Mouse (Mus musculus): ENCODE measurements around the gene Dbn1. TPM values are rescaled to one million over a fixed set of nuclear protein-coding genes. Genes with fewer than 3 reads are reported as not detected.
A peak's percentile ranks its signal among the peaks of the same experiment; 100 is the strongest.

Gene Dbn1
- 162 and 172 TPM in 2 replicates for polyA plus RNA-seq (2015; fragmentation: Nextera tagmentation; extraction: Ambion mirVana)

GRCm38 (mm10) chr13:55487578-55488498 is at the start of gene Dbn1:
Gene Dbn1 (minus strand): TSS chr13:55488111.
- peak within 1 kb of the TSS; percentile 91 for H3K27ac ChIP-seq
- peak within 1 kb of the TSS; percentile 80 for H3K4me2 ChIP-seq
- peak within 1 kb of the TSS; percentile 93 for H3K4me3 ChIP-seq
- H3K9me3 ChIP-seq = no peaks in the 10 kb centered on the region
- H3K4me1 ChIP-seq = peaks cover 50% of the 10 kb centered on the region
- under 1% methylated on average over 70 of the region's 83 CpGs for WGBS
- ATAC-seq (ENCODE audit: insufficient number of reproducible peaks, low FRiP score, low TSS enrichment, low read depth) = peak; percentile 81
- peak within 1 kb of the TSS; percentile 96 for H3K9ac ChIP-seq
- no peaks in the 10 kb centered on the region for H3K36me3 ChIP-seq
- H3K27me3 ChIP-seq = no peaks in the 10 kb centered on the region

GRCm38 (mm10) chr13:55536194-55537175 is 48.6 kb upstream of the Dbn1 start, which contains the start of gene Ddx41:
Gene Ddx41 (minus strand): TSS chr13:55536658.
- peaks cover 71% of the 10 kb centered on the region for H3K36me3 ChIP-seq
- peaks cover 15% of the 10 kb centered on the region for H3K4me1 ChIP-seq
- peak within 1 kb of the TSS; percentile 83 for H3K4me3 ChIP-seq
- H3K9ac ChIP-seq = peak within 1 kb of the TSS; percentile 87
- no peaks in the 10 kb centered on the region for H3K27me3 ChIP-seq
- ATAC-seq (ENCODE audit: insufficient number of reproducible peaks, low FRiP score, low TSS enrichment, low read depth) = peak; percentile 96
- no peaks in the 10 kb centered on the region for H3K9me3 ChIP-seq
- under 1% methylated on average over 70 of the region's 70 CpGs for WGBS
- H3K27ac ChIP-seq = peak within 1 kb of the TSS; percentile 72
- peak within 1 kb of the TSS; percentile 91 for H3K4me2 ChIP-seq

- Histone ChIP-seq H3K36me3 (peaks cover 70% of the 10 kb centered on the region), H3K27ac (peak overlapping the region; percentile 72), H3K9ac (peak overlapping the region; percentile 87), H3K4me3 (peak overlapping the region; percentile 83), H3K9me3 (no peaks in the 10 kb centered on the region), H3K4me1 (peaks cover 15% of the 10 kb centered on the region), H3K27me3 (no peaks in the 10 kb centered on the region), H3K4me2 (peak overlapping the region; percentile 91)
- ATAC-seq (ENCODE audit: insufficient number of reproducible peaks, low FRiP score, low TSS enrichment, low read depth) = no peak
- 17% methylated on average over 17 of the region's 17 CpGs for WGBS
These were observed 47.9 kb upstream of the Dbn1 start for GRCm38 (mm10) chr13:55535796-55536193.

- WGBS = 94% methylated on average over 15 of the region's 15 CpGs
- H3K27ac ChIP-seq = no peak overlapping the region
- peaks cover 15% of the 10 kb centered on the region for H3K4me1 ChIP-seq
- peaks cover 70% of the 10 kb centered on the region for H3K36me3 ChIP-seq
- no peak overlapping the region for H3K9ac ChIP-seq
- ATAC-seq (ENCODE audit: insufficient number of reproducible peaks, low FRiP score, low TSS enrichment, low read depth) = no peak
- H3K4me3 ChIP-seq = peak overlapping the region; percentile 83
- no peaks in the 10 kb centered on the region for H3K27me3 ChIP-seq
- H3K9me3 ChIP-seq = no peaks in the 10 kb centered on the region
- peak overlapping the region; percentile 91 for H3K4me2 ChIP-seq
These were observed 47.3 kb upstream of the Dbn1 start for GRCm38 (mm10) chr13:55535191-55535590.

GRCm38 (mm10) chr13:55529198-55529915 is 41.4 kb upstream of the Dbn1 start, which contains the start of gene Dok3:
Gene Dok3 (minus strand): TSS chr13:55529296.
- peaks cover 52% of the 10 kb centered on the region for H3K36me3 ChIP-seq

GRCm38 (mm10) chr13:55527834-55528772 is 40.2 kb upstream of the Dbn1 start:
- no peak overlapping the region for H3K4me3 ChIP-seq

More at GRCm38 (mm10) chr13:55529198-55529915, 41.4 kb upstream of the Dbn1 start, which contains the start of gene Dok3:
- H3K27ac ChIP-seq = no peak within 1 kb of the TSS; the same call in 1 of the 2 replicates
- no peaks in the 10 kb centered on the region for H3K27me3 ChIP-seq
- H3K4me1 ChIP-seq = 0 out of 2 replicates have a peak, but pooled peaks cover 6% of the 10 kb centered on the region
- ATAC-seq (ENCODE audit: insufficient number of reproducible peaks, low FRiP score, low TSS enrichment, low read depth) = no peak
- no peak within 1 kb of the TSS for H3K9ac ChIP-seq
- WGBS = 73% methylated on average over 8 of the region's 8 CpGs
- no peaks in the 10 kb centered on the region for H3K9me3 ChIP-seq
- H3K4me3 ChIP-seq = no peak within 1 kb of the TSS
- no peak within 1 kb of the TSS for H3K4me2 ChIP-seq

GRCm38 (mm10) chr13:55527212-55527611 is 39.3 kb upstream of the Dbn1 start:
- Histone ChIP-seq H3K27me3 (no peaks in the 10 kb centered on the region), H3K4me1 (0 out of 2 replicates have a peak, but pooled peaks cover 6% of the 10 kb centered on the region), H3K36me3 (peaks cover 32% of the 10 kb centered on the region), H3K9me3 (no peaks in the 10 kb centered on the region), H3K27ac (no peak overlapping the region), H3K4me3 (no peak overlapping the region), H3K4me2 (no peak overlapping the region), H3K9ac (no peak overlapping the region)
- ATAC-seq (ENCODE audit: insufficient number of reproducible peaks, low FRiP score, low TSS enrichment, low read depth) = no peak
- WGBS = 82% methylated on average over 16 of the region's 16 CpGs

More at GRCm38 (mm10) chr13:55527834-55528772, 40.2 kb upstream of the Dbn1 start:
- Histone ChIP-seq H3K4me1 (0 out of 2 replicates have a peak, but pooled peaks cover 6% of the 10 kb centered on the region), H3K9ac (no peak overlapping the region), H3K27ac (no peak overlapping the region; the same call in 1 of the 2 replicates), H3K27me3 (no peaks in the 10 kb centered on the region), H3K9me3 (no peaks in the 10 kb centered on the region), H3K4me2 (no peak overlapping the region), H3K36me3 (peaks cover 40% of the 10 kb centered on the region)
- ATAC-seq (ENCODE audit: insufficient number of reproducible peaks, low FRiP score, low TSS enrichment, low read depth) = no peak
- WGBS = 75% methylated on average over 18 of the region's 18 CpGs

GRCm38 (mm10) chr13:55525733-55526553 is 38.0 kb upstream of the Dbn1 start:
- H3K9me3 ChIP-seq = no peaks in the 10 kb centered on the region
- peaks cover 19% of the 10 kb centered on the region for H3K36me3 ChIP-seq
- 0 out of 2 replicates have a peak, but pooled peaks cover 6% of the 10 kb centered on the region for H3K4me1 ChIP-seq
- ATAC-seq (ENCODE audit: insufficient number of reproducible peaks, low FRiP score, low TSS enrichment, low read depth) = no peak
- WGBS = 78% methylated on average over 16 of the region's 16 CpGs
- no peak overlapping the region for H3K4me2 ChIP-seq
- no peak overlapping the region for H3K27ac ChIP-seq
- no peaks in the 10 kb centered on the region for H3K27me3 ChIP-seq
- H3K9ac ChIP-seq = no peak overlapping the region
- H3K4me3 ChIP-seq = no peak overlapping the region

- ATAC-seq (ENCODE audit: insufficient number of reproducible peaks, low FRiP score, low TSS enrichment, low read depth) = no peak
- Histone ChIP-seq H3K27ac (no peak overlapping the region), H3K36me3 (peaks cover 1% of the 10 kb centered on the region; the same call in 1 of the 2 replicates), H3K9ac (no peak overlapping the region), H3K4me3 (no peak overlapping the region), H3K4me2 (no peak overlapping the region), H3K9me3 (no peaks in the 10 kb centered on the region), H3K27me3 (no peaks in the 10 kb centered on the region), H3K4me1 (0 out of 2 replicates have a peak, but pooled peaks cover 6% of the 10 kb centered on the region)
- 87% methylated on average over 23 of the region's 23 CpGs for WGBS
These were observed 36.2 kb upstream of the Dbn1 start for GRCm38 (mm10) chr13:55523951-55524600.

Measured in limb, embryonic 15.5 days (tissue).